Mouse (Mus musculus) thymus, postnatal 4 days (tissue): ENCODE measurements at regions not wholly inside any gene's neighbourhood (a gene's known extent, or its start where the extent isn't known, plus 50 kb on each side); places are given as distances from the start of the nearest gene placed in this dataset.

Source experiments
- DNase-seq: peaks from one replicate; pipeline ENCODE4 v3.0.0; 2021

- DNase-seq: no peak
Measured at GRCm38 (mm10) chr6:139391307-139391706, 110.5 kb downstream of the Rergl start.

GRCm38 (mm10) chr6:139350939-139351338 is 150.8 kb downstream of the Rergl start:
- no peak for DNase-seq

GRCm38 (mm10) chr6:139325226-139325625 is 176.6 kb downstream of the Rergl start:
- no peak for DNase-seq

- no peak for DNase-seq
Measured at GRCm38 (mm10) chr6:139307651-139308050, 194.1 kb downstream of the Rergl start.

GRCm38 (mm10) chr6:139304306-139304705 is 197.5 kb downstream of the Rergl start:
- no peak for DNase-seq

GRCm38 (mm10) chr6:139295701-139296100 is 206.1 kb downstream of the Rergl start:
- no peak for DNase-seq

- no peak for DNase-seq
Measured at GRCm38 (mm10) chr6:139279093-139279492, 222.7 kb downstream of the Rergl start.

GRCm38 (mm10) chr6:139275512-139275911 is 226.3 kb downstream of the Rergl start:
- DNase-seq: no peak

- DNase-seq: no peak
Measured at GRCm38 (mm10) chr6:139253704-139254103, 248.1 kb downstream of the Rergl start.

GRCm38 (mm10) chr6:139248920-139249547 is 252.7 kb downstream of the Rergl start:
- peak; percentile 50 for DNase-seq

GRCm38 (mm10) chr6:139226127-139226526 is 275.6 kb downstream of the Rergl start:
- no peak for DNase-seq

GRCm38 (mm10) chr6:139214488-139214887 is 287.3 kb downstream of the Rergl start:
- no peak for DNase-seq

- DNase-seq: no peak
Measured at GRCm38 (mm10) chr6:139210256-139210655, 291.5 kb downstream of the Rergl start.

GRCm38 (mm10) chr6:139198601-139199000 is 303.2 kb downstream of the Rergl start:
- DNase-seq: no peak

GRCm38 (mm10) chr6:139186431-139186830 is 315.3 kb downstream of the Rergl start:
- DNase-seq: no peak

GRCm38 (mm10) chr6:139160352-139160751 is 341.4 kb downstream of the Rergl start:
- DNase-seq: no peak

- DNase-seq: no peak
Measured at GRCm38 (mm10) chr6:139159741-139160140, 342.0 kb downstream of the Rergl start.

GRCm38 (mm10) chr6:139154802-139155201 is 347.0 kb downstream of the Rergl start:
- no peak for DNase-seq

GRCm38 (mm10) chr6:139135693-139136092 is 366.1 kb downstream of the Rergl start:
- no peak for DNase-seq

- DNase-seq: no peak
Measured at GRCm38 (mm10) chr6:139132083-139132679, 369.6 kb downstream of the Rergl start.

- DNase-seq: no peak
Measured at GRCm38 (mm10) chr6:139108263-139108662, 393.5 kb downstream of the Rergl start.

GRCm38 (mm10) chr6:139103397-139103796 is 398.4 kb downstream of the Rergl start:
- DNase-seq: no peak

- no peak for DNase-seq
Measured at GRCm38 (mm10) chr6:139099273-139099672, 402.5 kb downstream of the Rergl start.

- DNase-seq: no peak
Measured at GRCm38 (mm10) chr6:139075433-139075832, 417.1 kb upstream of the Igbp1b start.

GRCm38 (mm10) chr6:139027696-139028095 is 369.4 kb upstream of the Igbp1b start:
- DNase-seq: no peak
